Mouse (Mus musculus) intestine, embryonic 16.5 days (tissue): ENCODE data around the gene Clec9a. TPM values are rescaled to one million over a fixed set of nuclear protein-coding genes. Genes with fewer than 3 reads are reported as not detected.
A peak's percentile ranks its signal among the peaks of the same experiment; 100 is the strongest.

Source experiments
- ATAC-seq: fragments of 200-750 bp; cut with Nextera tagmentation; 2 replicates; pipeline ENCODE4 v1.8.0; 2017; ENCODE audit warnings: moderate TSS enrichment, moderate library complexity
- H3K27ac ChIP-seq: fragments of 300-500 bp; sonication (generic); 2 replicates; pipeline ENCODE4 v1.5.1; 2014; ENCODE audit warnings: mild to moderate bottlenecking, low read length
- H3K27me3 ChIP-seq: fragments of 300-500 bp; sonication (generic); replicated peaks from 2 replicates; pipeline ENCODE4 v1.6.1; 2014; ENCODE audit warnings: low read length, control low read depth, mixed read lengths; ENCODE audit not compliant: control insufficient read depth, insufficient read depth
- H3K36me3 ChIP-seq: fragments of 300-500 bp; sonication (generic); 2 replicates; pipeline ENCODE4 v1.6.1; 2014; ENCODE audit warnings: low read length, control low read depth; ENCODE audit not compliant: control insufficient read depth, insufficient read depth
- H3K4me1 ChIP-seq: fragments of 300-500 bp; sonication (generic); 2 replicates; pipeline ENCODE4 v1.6.1; 2014; ENCODE audit warnings: low read length, control low read depth, mixed read lengths; ENCODE audit not compliant: control insufficient read depth, insufficient read depth
- H3K4me2 ChIP-seq: fragments of 300-500 bp; sonication (generic); 2 replicates; pipeline ENCODE4 v1.6.1; 2014; ENCODE audit warnings: low read depth, low read length, control low read depth
- H3K4me3 ChIP-seq: fragments of 300-500 bp; sonication (generic); 2 replicates; pipeline ENCODE4 v1.5.1; 2014; ENCODE audit warnings: mild to moderate bottlenecking, low read length
- H3K9ac ChIP-seq: fragments of 300-500 bp; sonication (generic); 2 replicates; pipeline ENCODE4 v1.6.1; 2014; ENCODE audit warnings: low read depth, low read length
- H3K9me3 ChIP-seq: fragments of 300-500 bp; sonication (generic); 2 replicates; pipeline ENCODE4 v1.6.1; 2016; ENCODE audit warnings: low read length, control low read depth; ENCODE audit not compliant: control insufficient read depth
- WGBS: fragments of 180-500 bp; shearing (Covaris S2); extraction: QIAGEN DNeasy Blood & Tissue Kit; methylation state at CpG from one replicate; pipeline ENCODE4 v1.1.7; 2014; 5-methylcytosine and 5-hydroxymethylcytosine counted together
- polyA plus RNA-seq: library from polyadenylated mRNA; unstranded; fragments of >200 nt; fragmentation: Nextera tagmentation; extraction: Ambion mirVana; gene quantifications from 2 replicates; pipeline ENCODE4 v1.2.1, GENCODE M21; 2015

The Clec9a gene
- polyA plus RNA-seq, 1 experiment from 2014 or later = 0.09 TPM

- H3K4me3 ChIP-seq = no peak within 1 kb of the TSS
- no peaks in the 10 kb centered on the region for H3K27me3 ChIP-seq
- H3K9me3 ChIP-seq = no peaks in the 10 kb centered on the region
- H3K9ac ChIP-seq = no peak within 1 kb of the TSS
- no peak for ATAC-seq
- no peak within 1 kb of the TSS for H3K27ac ChIP-seq
- no peak within 1 kb of the TSS for H3K4me2 ChIP-seq
- 66% methylated on average over 2 of the region's 2 CpGs for WGBS
- no peaks in the 10 kb centered on the region for H3K4me1 ChIP-seq
- H3K36me3 ChIP-seq = no peaks in the 10 kb centered on the region
Observed at GRCm38 (mm10) chr6:129385774-129386173, 22.9 kb upstream of the Clec9a start, which contains the start of gene Clec12b. TSS of gene Clec12b (minus strand) at chr6:129385874.

GRCm38 (mm10) chr6:129393087-129393720 lies 15.5 kb upstream of the Clec9a start:
- Histone ChIP-seq H3K4me2 (no peak overlapping the region), H3K9ac (no peak overlapping the region), H3K9me3 (no peaks in the 10 kb centered on the region), H3K27me3 (no peaks in the 10 kb centered on the region), H3K4me1 (no peaks in the 10 kb centered on the region), H3K4me3 (no peak overlapping the region), H3K36me3 (no peaks in the 10 kb centered on the region), H3K27ac (no peak overlapping the region)
- 19% methylated on average over 2 of the region's 2 CpGs for WGBS
- ATAC-seq = no peak

GRCm38 (mm10) chr6:129393732-129394131 lies 14.9 kb upstream of the Clec9a start:
- no peak overlapping the region for H3K4me2 ChIP-seq
- no peak overlapping the region for H3K9ac ChIP-seq
- H3K36me3 ChIP-seq = no peaks in the 10 kb centered on the region
- WGBS = 72% methylated on average over 6 of the region's 6 CpGs
- no peaks in the 10 kb centered on the region for H3K9me3 ChIP-seq
- no peak overlapping the region for H3K27ac ChIP-seq
- no peak for ATAC-seq
- H3K27me3 ChIP-seq = no peaks in the 10 kb centered on the region
- H3K4me1 ChIP-seq = no peaks in the 10 kb centered on the region
- no peak overlapping the region for H3K4me3 ChIP-seq

DNA sequence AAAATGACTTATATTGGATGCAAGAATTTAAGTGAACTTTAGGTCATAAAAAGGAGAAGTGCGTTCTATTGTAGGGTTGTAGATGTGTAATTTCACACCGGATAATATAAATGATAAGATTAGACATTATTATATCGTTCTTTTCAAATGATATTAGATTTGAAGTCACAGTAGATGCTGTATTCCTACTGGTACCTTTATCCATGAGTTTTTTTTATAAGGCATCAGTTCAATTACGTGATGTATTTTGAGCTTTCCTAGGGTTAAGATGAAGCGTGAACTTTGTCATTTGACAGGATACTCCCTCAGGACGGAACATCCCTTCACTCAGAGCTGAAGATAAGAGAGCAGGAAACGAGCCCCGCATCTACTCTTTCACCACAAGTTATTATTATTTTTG lies 11.7 kb upstream of the Clec9a start, which contains the start of gene Clec1b:
Gene Clec1b (plus strand): TSS at position 301 of the 400 bp plus-strand sequence.
- H3K9ac ChIP-seq = no peak within 1 kb of the TSS
- 85% methylated on average over 8 of the region's 8 CpGs for WGBS
- no peaks in the 10 kb centered on the region for H3K27me3 ChIP-seq
- ATAC-seq = no peak
- no peaks in the 10 kb centered on the region for H3K9me3 ChIP-seq
- no peak within 1 kb of the TSS for H3K4me3 ChIP-seq
- H3K27ac ChIP-seq = no peak within 1 kb of the TSS
- H3K36me3 ChIP-seq = no peaks in the 10 kb centered on the region
- no peak within 1 kb of the TSS for H3K4me2 ChIP-seq
- no peaks in the 10 kb centered on the region for H3K4me1 ChIP-seq

GRCm38 (mm10) chr6:129399945-129400344 lies 8.7 kb upstream of the Clec9a start:
- no peak for ATAC-seq
- WGBS = 61% methylated on average over 6 of the region's 6 CpGs
- no peak overlapping the region for H3K27ac ChIP-seq

GRCm38 (mm10) chr6:129402404-129402803 lies 6.3 kb upstream of the Clec9a start:
- H3K9me3 ChIP-seq = no peaks in the 10 kb centered on the region
- no peaks in the 10 kb centered on the region for H3K27me3 ChIP-seq
- ATAC-seq = no peak
- H3K36me3 ChIP-seq = no peaks in the 10 kb centered on the region
- H3K4me3 ChIP-seq = no peak overlapping the region
- no peak overlapping the region for H3K9ac ChIP-seq
- H3K4me1 ChIP-seq = no peaks in the 10 kb centered on the region
- WGBS = 95% methylated on average over 2 of the region's 2 CpGs
- H3K27ac ChIP-seq = no peak overlapping the region
- no peak overlapping the region for H3K4me2 ChIP-seq

More at GRCm38 (mm10) chr6:129399945-129400344, 8.7 kb upstream of the Clec9a start:
- no peak overlapping the region for H3K9ac ChIP-seq
- H3K27me3 ChIP-seq = no peaks in the 10 kb centered on the region
- H3K4me1 ChIP-seq = no peaks in the 10 kb centered on the region
- H3K4me3 ChIP-seq = no peak overlapping the region
- no peak overlapping the region for H3K4me2 ChIP-seq
- H3K36me3 ChIP-seq = no peaks in the 10 kb centered on the region
- no peaks in the 10 kb centered on the region for H3K9me3 ChIP-seq

DNA sequence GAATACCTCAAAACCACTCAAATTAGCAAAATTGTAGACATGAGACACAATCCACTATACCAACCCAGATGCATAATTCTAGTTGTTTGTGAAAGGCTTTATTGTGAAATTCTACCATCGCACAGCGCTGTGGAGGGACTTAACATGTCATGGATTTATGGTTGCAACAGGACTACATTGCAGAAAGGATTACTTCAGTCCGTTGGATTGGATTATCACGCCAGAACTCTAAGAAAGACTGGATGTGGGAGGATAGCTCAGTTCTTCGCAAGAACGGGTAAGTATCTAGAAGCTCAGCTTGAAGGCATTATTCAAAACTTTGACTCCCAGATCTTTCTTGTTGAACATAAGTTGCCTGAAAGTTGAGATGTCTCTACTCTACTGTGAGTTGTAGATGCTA lies 5.3 kb upstream of the Clec9a start:
- 77% methylated on average over 6 of the region's 6 CpGs for WGBS

GRCm38 (mm10) chr6:129405999-129406398 lies 2.7 kb upstream of the Clec9a start:
- Histone ChIP-seq H3K4me1 (no peaks in the 10 kb centered on the region), H3K36me3 (no peaks in the 10 kb centered on the region), H3K9ac (no peak overlapping the region), H3K9me3 (no peaks in the 10 kb centered on the region), H3K4me3 (no peak overlapping the region), H3K27ac (no peak overlapping the region), H3K4me2 (no peak overlapping the region), H3K27me3 (no peaks in the 10 kb centered on the region)
- no peak for ATAC-seq

More for the DNA sequence above, 5.3 kb upstream of the Clec9a start:
- Histone ChIP-seq H3K4me1 (no peaks in the 10 kb centered on the region), H3K27ac (no peak overlapping the region), H3K9ac (no peak overlapping the region), H3K4me3 (no peak overlapping the region), H3K9me3 (no peaks in the 10 kb centered on the region), H3K36me3 (no peaks in the 10 kb centered on the region), H3K27me3 (no peaks in the 10 kb centered on the region), H3K4me2 (no peak overlapping the region)
- ATAC-seq = no peak

DNA sequence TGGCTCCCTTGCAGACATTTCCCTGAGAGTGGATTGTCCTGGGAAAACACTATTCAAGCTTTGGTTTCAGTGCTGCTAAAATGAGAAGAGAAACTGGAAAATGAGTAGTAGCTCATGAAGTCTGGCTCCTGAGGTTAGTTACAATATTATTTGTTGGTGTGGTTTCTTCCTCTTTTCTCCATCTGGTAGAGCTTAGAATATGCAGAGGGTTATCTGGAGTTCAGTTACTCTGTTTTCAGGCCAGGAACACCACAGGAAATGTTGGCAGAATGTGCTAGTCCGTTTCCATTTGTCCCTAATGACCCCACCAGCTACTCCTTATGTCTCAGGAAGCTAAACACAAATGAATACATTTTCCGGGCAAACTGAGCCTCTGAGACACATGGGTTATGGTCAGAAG lies 1.3 kb upstream of the Clec9a start:
- H3K27me3 ChIP-seq = no peaks in the 10 kb centered on the region
- H3K27ac ChIP-seq = 0 out of 2 replicates have a peak overlapping the region, but pooled peaks have one; percentile 15
- no peaks in the 10 kb centered on the region for H3K36me3 ChIP-seq
- no peaks in the 10 kb centered on the region for H3K4me1 ChIP-seq
- no peak overlapping the region for H3K4me3 ChIP-seq
- no peak overlapping the region for H3K4me2 ChIP-seq
- ATAC-seq = no peak
- WGBS = 40% methylated on average over 2 of the region's 2 CpGs
- no peak overlapping the region for H3K9ac ChIP-seq
- no peaks in the 10 kb centered on the region for H3K9me3 ChIP-seq

- no peaks in the 10 kb centered on the region for H3K36me3 ChIP-seq
- H3K4me1 ChIP-seq = no peaks in the 10 kb centered on the region
- H3K9me3 ChIP-seq = no peaks in the 10 kb centered on the region
- no peak overlapping the region for H3K4me2 ChIP-seq
- no peaks in the 10 kb centered on the region for H3K27me3 ChIP-seq
- 51% methylated on average over 1 of the region's 1 CpGs for WGBS
- H3K4me3 ChIP-seq = no peak overlapping the region
- H3K9ac ChIP-seq = no peak overlapping the region
- no peak overlapping the region for H3K27ac ChIP-seq
- ATAC-seq = no peak
Observed at GRCm38 (mm10) chr6:129414177-129414576, 5.5 kb downstream of the Clec9a start.
